Mouse (Mus musculus) embryonic fibroblast, embryonic 13.5 days (primary cell): Measurements from ENCODE around the gene BC004004. TPM values are rescaled to one million over a fixed set of nuclear protein-coding genes. Genes with fewer than 3 reads are reported as not detected.
"Not testable (repeated sequence)": the region's sequence is repeated elsewhere in the genome, so short reads cannot be mapped to it uniquely, and the experiment has no call there.

Experiments
- H3K27ac ChIP-seq: 2 replicates; pipeline ENCODE4 v1.5.1; 2012; ENCODE audit warnings: low read length, control low read depth, inconsistent platforms; ENCODE audit not compliant: insufficient read depth
- H3K4me1 ChIP-seq: 2 replicates; pipeline ENCODE4 v1.6.1; 2011; ENCODE audit warnings: low read length; ENCODE audit not compliant: control insufficient read depth, insufficient read depth
- H3K4me3 ChIP-seq: 2 replicates; pipeline ENCODE4 v1.5.1; 2011; ENCODE audit warnings: mild to moderate bottlenecking, control low read depth, low read length; ENCODE audit not compliant: insufficient read depth
- CTCF ChIP-seq: IDR thresholded peaks from 2 replicates; pipeline ENCODE4 v1.5.1; 2011; ENCODE audit warnings: mild to moderate bottlenecking, control low read depth, low read length, moderate library complexity, borderline replicate concordance; ENCODE audit not compliant: insufficient read depth
- POLR2A ChIP-seq: IDR thresholded peaks from 2 replicates; pipeline ENCODE4 v1.6.1; 2011; ENCODE audit warnings: low read depth, mild to moderate bottlenecking, control low read depth, low read length, moderate library complexity
- polyA plus RNA-seq: library from polyadenylated mRNA; stranded (reverse); fragments of >200 nt; gene quantifications from 2 replicates; pipeline ENCODE4 v1.2.4, GENCODE M21; 2011; ENCODE audit warnings: low read depth; ENCODE audit not compliant: missing spikeins, insufficient read length

BC004004 gene
- polyA plus RNA-seq, 1 experiment: 112 TPM

DNA sequence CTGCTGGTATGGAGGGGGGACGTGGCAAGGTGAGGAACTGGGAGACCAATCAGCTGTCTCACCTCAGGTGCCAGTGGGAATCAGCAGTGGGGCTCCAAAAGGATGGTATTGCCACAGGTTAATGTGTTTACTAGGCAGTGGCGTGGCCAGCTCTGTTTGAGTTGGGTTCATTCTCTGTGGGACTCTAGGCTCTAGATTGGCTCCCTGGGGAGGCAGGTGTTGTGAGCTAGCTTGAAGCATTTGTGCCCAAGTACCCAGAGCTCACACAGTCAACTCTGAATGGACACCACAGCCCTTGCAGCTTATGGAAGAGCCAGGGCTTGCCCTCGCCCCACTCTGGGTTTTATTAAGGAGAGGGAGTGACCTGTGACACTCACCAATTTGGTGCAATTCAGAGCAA, 35.3 kb downstream of the BC004004 start:
- peaks cover 8% of the 10 kb centered on the region for H3K4me1 ChIP-seq
- no peak overlapping the region for H3K4me3 ChIP-seq
- no peak overlapping the region for H3K27ac ChIP-seq
- TF ChIP-seq POLR2A (no peak), CTCF (no peak)

DNA sequence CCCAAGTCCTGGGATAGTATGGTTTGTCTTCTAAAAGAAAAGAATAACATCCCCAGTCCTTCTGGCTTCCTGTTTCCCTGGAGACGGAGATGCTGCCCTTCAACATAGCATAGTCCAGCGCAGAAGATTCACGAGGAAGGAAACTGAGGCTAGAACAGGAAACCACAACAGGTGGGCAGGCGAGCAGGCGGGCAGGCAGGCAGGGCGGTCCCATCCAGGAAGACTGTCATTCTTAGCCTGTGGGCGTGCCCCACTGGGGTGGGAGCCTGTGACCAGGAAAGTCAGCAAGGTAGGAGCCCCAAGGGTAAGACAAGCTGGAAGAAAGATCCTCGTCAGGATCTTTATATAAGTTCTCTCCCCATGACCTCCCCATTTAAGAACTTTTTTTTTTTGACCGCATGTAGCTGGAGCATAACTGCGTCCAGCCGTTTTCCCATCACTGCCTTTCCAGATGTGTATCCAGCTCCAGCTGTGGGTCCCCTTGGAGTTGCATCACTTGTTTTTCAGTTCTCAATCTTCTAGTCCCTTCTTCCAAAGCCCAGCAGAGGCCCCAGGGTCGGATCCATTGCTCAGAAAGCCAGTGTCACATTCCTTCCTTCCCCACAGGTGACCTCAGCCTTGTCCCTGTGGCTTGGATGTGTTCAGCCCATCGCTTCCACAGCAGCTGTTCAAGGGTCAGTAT, 35.9 kb downstream of the BC004004 start:
- no peak for TF ChIP-seq CTCF
- no peak for TF ChIP-seq POLR2A
- Histone ChIP-seq H3K4me3 (no peak overlapping the region), H3K4me1 (peaks cover 8% of the 10 kb centered on the region), H3K27ac (no peak overlapping the region)

- Histone ChIP-seq H3K4me1 (peaks cover 8% of the 10 kb centered on the region), H3K27ac (no peak overlapping the region), H3K4me3 (no peak overlapping the region)
- TF ChIP-seq CTCF: no peak
- TF ChIP-seq POLR2A: no peak
Measured at GRCm38 (mm10) chr17:29305058-29305806, 36.6 kb downstream of the BC004004 start.

DNA sequence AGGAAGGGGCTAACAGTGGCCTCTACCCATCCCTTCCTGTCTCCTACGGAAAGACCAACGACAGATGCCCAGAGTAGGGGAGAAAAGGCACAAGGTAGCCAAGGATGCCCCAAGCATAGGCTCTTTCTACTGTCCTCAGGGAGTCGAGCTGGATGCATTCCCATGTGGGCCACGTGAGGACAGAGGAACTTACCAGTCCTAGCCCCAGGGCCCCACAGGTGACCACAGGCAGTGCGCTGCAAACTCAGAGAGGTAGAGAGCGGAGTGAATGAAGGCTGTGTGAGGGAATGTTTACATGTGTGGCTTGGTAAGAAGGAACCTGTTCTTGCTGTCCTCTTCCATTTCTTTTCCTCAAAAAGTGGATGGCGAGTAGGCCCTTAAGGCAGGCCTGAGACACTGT, 37.3 kb downstream of the BC004004 start:
- TF ChIP-seq POLR2A (no peak), CTCF (no peak)
- H3K27ac ChIP-seq: no peak overlapping the region
- peaks cover 8% of the 10 kb centered on the region for H3K4me1 ChIP-seq
- H3K4me3 ChIP-seq: no peak overlapping the region

- Histone ChIP-seq H3K4me3 (no peak overlapping the region), H3K27ac (no peak overlapping the region), H3K4me1 (0 out of 2 replicates have a peak, but pooled peaks cover 1% of the 10 kb centered on the region)
- TF ChIP-seq POLR2A (no peak), CTCF (no peak)
Measured at GRCm38 (mm10) chr17:29310056-29310623, 41.6 kb downstream of the BC004004 start.

DNA sequence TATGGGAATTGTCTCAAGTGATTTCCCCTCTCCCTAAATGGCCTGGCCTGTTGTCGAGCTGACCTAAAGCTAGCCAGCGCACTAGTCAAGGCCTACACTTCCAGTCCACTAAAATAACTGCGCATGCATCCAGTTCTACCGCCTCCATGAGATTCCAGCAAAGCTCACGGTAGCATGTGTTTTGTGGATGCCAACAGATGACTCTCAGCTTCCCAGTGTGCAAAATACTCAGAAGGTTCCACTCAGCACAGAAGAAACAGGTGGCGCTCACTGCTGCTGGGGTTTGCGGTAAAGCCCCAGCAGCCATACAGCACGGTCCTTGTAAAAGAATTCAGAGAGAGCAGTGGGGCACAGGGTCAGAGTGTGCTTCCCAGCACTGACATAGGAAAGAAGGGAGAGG, 43.0 kb downstream of the BC004004 start:
- Histone ChIP-seq H3K27ac (no peak overlapping the region), H3K4me1 (peaks cover 10% of the 10 kb centered on the region), H3K4me3 (no peak overlapping the region)
- TF ChIP-seq CTCF (no peak), POLR2A (no peak)

DNA sequence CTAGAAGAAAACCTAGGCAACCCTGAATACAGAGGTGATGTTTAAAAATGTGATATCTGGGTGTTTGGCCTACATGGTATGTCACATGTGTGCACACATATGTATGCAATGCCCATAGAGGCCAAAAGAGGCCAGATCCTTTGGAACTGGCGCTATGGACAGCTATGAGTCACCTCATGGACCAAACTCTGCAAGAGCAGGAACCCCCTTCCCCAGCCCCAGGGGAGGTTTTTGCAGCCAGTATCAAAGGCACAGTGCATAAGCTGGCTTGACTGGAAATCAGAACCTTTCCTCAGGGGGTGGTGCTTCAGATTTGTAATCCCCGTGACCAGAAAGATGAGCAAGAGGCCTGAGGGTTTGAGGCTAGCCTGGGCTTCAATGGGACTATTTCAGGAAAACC, 43.5 kb downstream of the BC004004 start:
- H3K4me1 ChIP-seq: peaks cover 10% of the 10 kb centered on the region
- TF ChIP-seq POLR2A (no peak), CTCF (no peak)
- no peak overlapping the region for H3K27ac ChIP-seq
- no peak overlapping the region for H3K4me3 ChIP-seq

DNA sequence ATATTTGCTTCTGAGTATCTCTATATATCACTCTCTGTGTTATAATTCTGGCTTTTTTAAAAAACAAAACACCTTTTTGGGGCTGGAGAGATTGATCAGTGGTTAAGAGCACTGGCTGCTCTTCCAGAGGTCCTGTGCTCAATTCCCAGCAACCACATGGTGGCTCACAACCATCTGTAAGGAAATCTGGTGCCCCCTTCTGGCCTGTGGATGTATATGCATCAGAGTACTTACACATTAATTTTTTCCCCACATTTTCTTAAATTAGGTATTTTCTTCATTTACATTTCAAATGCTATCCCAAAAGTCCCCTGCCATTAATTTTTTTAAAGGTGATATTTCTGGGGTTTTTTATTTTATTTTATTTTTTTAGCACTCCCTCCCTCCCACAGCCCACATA, 44.7 kb downstream of the BC004004 start:
- Histone ChIP-seq H3K4me1 (peaks cover 10% of the 10 kb centered on the region), H3K27ac (no peak overlapping the region), H3K4me3 (no peak overlapping the region)
- TF ChIP-seq POLR2A: no peak
- TF ChIP-seq CTCF: no peak

DNA sequence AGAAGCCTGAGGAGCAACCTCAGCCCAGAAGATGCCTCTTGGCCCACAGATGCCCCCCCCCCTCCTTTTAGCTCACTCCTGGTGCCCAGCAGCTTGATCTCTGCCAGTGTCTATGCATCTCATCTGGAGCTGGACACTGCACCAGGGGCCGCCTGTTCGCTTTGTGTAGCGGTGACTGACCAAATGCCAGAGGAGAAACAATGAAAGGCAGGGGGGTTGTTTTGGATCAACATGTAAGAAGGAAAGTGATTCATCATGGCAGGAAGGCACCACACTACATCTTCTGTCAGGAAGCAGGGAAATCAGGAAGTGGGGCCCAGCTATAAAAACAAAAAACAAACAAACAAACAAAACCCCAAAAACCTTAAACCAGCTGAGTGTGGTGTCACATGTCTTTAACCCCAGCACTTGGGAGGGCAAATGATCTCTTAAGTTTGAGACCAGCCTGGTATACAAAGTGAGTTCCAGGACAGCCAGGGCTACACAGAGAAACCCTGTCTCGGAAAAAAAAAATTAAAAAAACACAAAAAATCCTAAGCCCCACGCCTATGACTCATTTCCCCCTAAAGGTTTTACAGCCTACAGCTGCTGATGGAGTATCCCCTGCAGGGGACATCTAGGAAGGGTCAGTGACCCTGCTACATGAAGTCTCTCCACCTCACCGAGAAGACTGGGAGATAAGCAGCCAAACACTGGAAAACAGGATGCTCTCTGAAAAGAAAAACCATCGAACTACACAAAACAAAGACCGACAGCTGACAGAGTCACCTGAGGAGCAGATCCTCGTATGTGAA, 47.3 kb downstream of the BC004004 start:
- Histone ChIP-seq H3K4me1 (peaks cover 10% of the 10 kb centered on the region), H3K4me3 (no peak overlapping the region), H3K27ac (peak overlapping the region; percentile 2; the same call in 1 of the 2 replicates)
- no peak for TF ChIP-seq CTCF
- no peak for TF ChIP-seq POLR2A

DNA sequence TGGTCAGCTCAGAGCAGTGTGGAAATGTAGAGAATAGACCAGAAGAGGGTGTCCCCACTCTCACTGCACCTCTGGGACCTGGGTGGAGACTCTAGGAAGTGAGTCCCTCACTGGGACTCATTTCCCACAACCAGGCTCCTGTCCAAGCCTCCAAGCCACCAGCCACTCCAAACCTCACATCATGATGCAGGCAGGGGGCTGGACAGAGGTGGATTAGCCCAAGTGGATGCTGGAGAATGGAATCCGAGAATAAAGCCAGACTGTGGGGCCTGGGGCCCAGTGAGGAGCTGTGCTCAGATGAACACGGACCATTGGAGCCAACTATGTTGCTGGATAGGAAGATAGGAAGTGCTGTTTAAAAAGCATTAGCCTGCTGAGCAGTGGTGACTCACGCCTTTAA, 48.3 kb downstream of the BC004004 start:
- no peak for TF ChIP-seq POLR2A
- no peak for TF ChIP-seq CTCF
- Histone ChIP-seq H3K27ac (no peak overlapping the region), H3K4me1 (peaks cover 10% of the 10 kb centered on the region), H3K4me3 (no peak overlapping the region)

GRCm38 (mm10) chr17:29317380-29317779, 48.8 kb downstream of the BC004004 start, which contains the start of gene Pi16:
Gene Pi16, plus strand, starts transcription at chr17:29317680.
- H3K4me1 ChIP-seq: peaks cover 10% of the 10 kb centered on the region
- not testable (repeated sequence) for H3K27ac ChIP-seq, H3K4me3 ChIP-seq
